Mouse (Mus musculus): Measurements from ENCODE around the gene Lrrc4b.

DNA sequence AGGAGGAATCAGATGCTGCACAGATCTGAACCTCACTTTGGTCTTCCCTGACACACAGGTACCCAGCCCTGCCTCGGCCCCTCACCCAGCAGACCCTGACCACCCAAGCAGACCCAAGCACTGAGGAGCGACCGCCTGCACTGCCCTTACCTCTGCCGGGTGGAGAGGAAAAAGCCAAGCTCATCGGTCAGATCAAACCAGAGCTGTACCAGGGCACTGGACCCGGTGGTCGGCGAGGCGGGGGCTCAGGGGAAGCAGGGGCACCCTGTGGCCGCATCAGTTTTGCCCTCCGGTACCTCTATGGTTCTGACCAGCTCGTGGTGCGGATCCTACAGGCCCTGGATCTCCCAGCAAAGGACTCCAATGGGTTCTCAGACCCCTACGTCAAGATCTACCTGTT, 36.5 kb upstream of the Lrrc4b start:
- TF ChIP-seq CTCF (IDR thresholded peaks at IDR 0.05; ENCODE audit: low read depth) (no peak), EP300 (IDR thresholded peaks at IDR 0.05; ENCODE audit: low read depth) (no peak)
